Comparison of ENCODE assay signal across 13 mouse cellular contexts in genomic region chr6:24238054-24238453, GRCm38 (mm10).
"Had no signal": no experiment of that assay in that cellular context is flagged by ENCODE, and none has a peak within 500 bp of the region (broad histone marks: within the 10 kb centered on the region; RNA-seq: fewer than 3 reads in every experiment).

No protein-coding gene starts in this region.

- H3K4me2 ChIP-seq: intestine, embryonic 15.5 days; lung, embryonic 14.5 days; stomach, embryonic 15.5 days had no signal

- H3K4me3 ChIP-seq: intestine, embryonic 15.5 days; left cerebral cortex, adult 2 months; stomach, embryonic 15.5 days had no signal

- H3K27ac ChIP-seq: intestine, embryonic 15.5 days; left cerebral cortex, adult 2 months; liver, embryonic 14.5 days; macrophage; stomach, embryonic 15.5 days had no signal

- ATAC-seq: intestine, embryonic 15.5 days; liver, postnatal 0 days; lung, postnatal 0 days had no signal

- H3K9me3 ChIP-seq: intestine, embryonic 15.5 days; stomach, embryonic 15.5 days had no signal

- H3K9ac ChIP-seq: intestine, embryonic 15.5 days; liver, embryonic 14.5 days; liver, postnatal 0 days; lung, embryonic 14.5 days; stomach, embryonic 15.5 days had no signal

- H3K4me1 ChIP-seq: intestine, embryonic 15.5 days; stomach, embryonic 15.5 days had no signal

- H3K36me3 ChIP-seq: intestine, embryonic 15.5 days; stomach, embryonic 15.5 days had no signal

- DNase-seq: layer of hippocampus, postnatal 36 days; liver, postnatal 0 days; lung, embryonic 14.5 days; midbrain, embryonic 14.5 days; right cerebral cortex, postnatal 25 days; spleen, adult 18-20 months; thymus, postnatal 25 days had no signal

- H3K27me3 ChIP-seq: intestine, embryonic 15.5 days; stomach, embryonic 15.5 days had no signal
